Comparison of ENCODE assay signal across 28 mouse cellular contexts in the genomic region with DNA sequence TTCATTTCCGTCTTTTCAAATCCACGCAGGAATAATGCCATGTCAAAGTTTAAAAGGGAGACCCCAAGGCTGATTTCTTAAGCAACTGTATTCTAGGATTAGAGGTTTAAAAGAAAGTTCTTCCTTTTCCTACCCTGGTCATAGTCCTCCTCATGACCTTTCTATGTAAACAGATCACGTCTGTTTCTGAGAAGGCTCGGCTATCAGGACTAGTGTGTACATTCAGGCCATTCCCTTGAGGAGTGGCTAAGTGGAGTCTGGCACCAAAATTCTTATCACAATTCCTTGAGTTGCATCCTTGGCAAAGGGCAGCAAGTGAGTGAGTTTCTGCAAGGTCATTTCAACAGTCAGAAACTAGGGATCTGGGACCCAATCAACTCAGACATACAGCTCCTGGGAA. TPM values are rescaled to one million over a fixed set of nuclear protein-coding genes. Genes with fewer than 3 reads are reported as not detected.
DNase-seq lines count a peak whose midpoint lies in the region; ATAC-seq and TF ChIP-seq lines count a peak whose summit lies in the region.
"Had no signal": no experiment of that assay in that cellular context is flagged by ENCODE, and none has a peak within 500 bp of the region (broad histone marks: within the 10 kb centered on the region; RNA-seq: fewer than 3 reads in every experiment).

No protein-coding gene starts in this region.

- H3K27ac ChIP-seq in liver, embryonic 11.5 days (ENCODE audit: low read depth, low read length), result no peak overlapping the region
- H3K27ac ChIP-seq in liver, embryonic 12.5 days, result no peak overlapping the region
- no peak overlapping the region for H3K27ac ChIP-seq in intestine, embryonic 15.5 days
- H3K27ac ChIP-seq in stomach, postnatal 0 days (replicated peaks), result no peak overlapping the region
- no peak overlapping the region for H3K27ac ChIP-seq in forebrain, embryonic 10.5 days
- H3K27ac ChIP-seq: hindbrain, postnatal 0 days; kidney, embryonic 15.5 days; macrophage; neural tube, embryonic 15.5 days had no signal

- H3K36me3 ChIP-seq in liver, embryonic 11.5 days (ENCODE audit: control insufficient read depth, insufficient read depth, low read length), result no peaks in the 10 kb centered on the region
- H3K36me3 ChIP-seq in liver, embryonic 12.5 days, result no peaks in the 10 kb centered on the region
- no peaks in the 10 kb centered on the region for H3K36me3 ChIP-seq in intestine, embryonic 15.5 days
- H3K36me3 ChIP-seq in stomach, postnatal 0 days (ENCODE audit: control insufficient read depth, insufficient read depth, low read length), result no peaks in the 10 kb centered on the region
- no peaks in the 10 kb centered on the region for H3K36me3 ChIP-seq in forebrain, embryonic 10.5 days (replicated peaks)
- H3K36me3 ChIP-seq: heart, embryonic 12.5 days; kidney, embryonic 15.5 days; neural tube, embryonic 15.5 days had no signal

- DNase-seq in embryo, embryonic 10.5 days (ENCODE audit: low spot score), result peak; percentile 14
- DNase-seq in embryo, embryonic 11 days, result no peak
- no peak for DNase-seq in liver, embryonic 11.5 days (ENCODE audit: low spot score)
- peak; percentile 19 for DNase-seq in stomach, postnatal 0 days (ENCODE audit: low spot score)
- no peak for DNase-seq in forebrain, embryonic 10.5 days (ENCODE audit: extremely low spot score, low spot score)
- DNase-seq: adrenal gland, adult 2 months; adrenal gland, postnatal 36 days; cerebellum, adult 18-20 months; cerebellum, postnatal 10 days; gastrocnemius, postnatal 36 days; heart, adult 18-20 months; heart, postnatal 14 days; kidney, adult 18-20 months; kidney, postnatal 25 days; liver; lung, adult 2 months; midbrain, embryonic 14.5 days; right cerebral cortex, postnatal 25 days had no signal

- no peaks in the 10 kb centered on the region for H3K9me3 ChIP-seq in liver, embryonic 11.5 days (ENCODE audit: control insufficient read depth, low read length)
- H3K9me3 ChIP-seq in liver, embryonic 12.5 days (replicated peaks), result no peaks in the 10 kb centered on the region
- H3K9me3 ChIP-seq in intestine, embryonic 15.5 days, result no peaks in the 10 kb centered on the region
- no peaks in the 10 kb centered on the region for H3K9me3 ChIP-seq in stomach, postnatal 0 days (ENCODE audit: control insufficient read depth, low read length)
- H3K9me3 ChIP-seq in forebrain, embryonic 10.5 days, result no peaks in the 10 kb centered on the region
- H3K9me3 ChIP-seq: heart, embryonic 12.5 days; kidney, embryonic 15.5 days; neural tube, embryonic 15.5 days had no signal

- H3K4me1 ChIP-seq in liver, embryonic 11.5 days (replicated peaks; ENCODE audit: control insufficient read depth, insufficient read depth, low read length), result no peaks in the 10 kb centered on the region
- H3K4me1 ChIP-seq in liver, embryonic 12.5 days, result no peaks in the 10 kb centered on the region
- no peaks in the 10 kb centered on the region for H3K4me1 ChIP-seq in intestine, embryonic 15.5 days (replicated peaks)
- no peaks in the 10 kb centered on the region for H3K4me1 ChIP-seq in stomach, postnatal 0 days (replicated peaks; ENCODE audit: control insufficient read depth, insufficient read depth)
- peaks cover 5% of the 10 kb centered on the region; the same call in 1 of the 2 replicates for H3K4me1 ChIP-seq in forebrain, embryonic 10.5 days
- H3K4me1 ChIP-seq: kidney, embryonic 15.5 days; neural tube, embryonic 15.5 days had no signal

- ATAC-seq in liver, embryonic 11.5 days (replicated peaks; ENCODE audit: low FRiP score), result 0 out of 2 replicates have a peak, but pooled peaks have one; percentile 15
- ATAC-seq in liver, embryonic 12.5 days, result no peak
- peak; percentile 56; the same call in 1 of the 2 replicates for ATAC-seq in intestine, embryonic 15.5 days
- ATAC-seq in stomach, postnatal 0 days (ENCODE audit: low FRiP score, low TSS enrichment), result peak; percentile 94
- ATAC-seq: activated CD4-positive, CD25-positive, alpha-beta regulatory T cell, adult 4 months; forebrain, embryonic 14.5 days; hindbrain, postnatal 0 days had no signal

- H3K4me2 ChIP-seq in liver, embryonic 11.5 days, result no peak overlapping the region
- no peak overlapping the region for H3K4me2 ChIP-seq in liver, embryonic 12.5 days
- no peak overlapping the region for H3K4me2 ChIP-seq in intestine, embryonic 15.5 days (replicated peaks)
- H3K4me2 ChIP-seq in stomach, postnatal 0 days (replicated peaks; ENCODE audit: low read depth), result no peak overlapping the region
- H3K4me2 ChIP-seq: heart, embryonic 12.5 days; kidney, embryonic 15.5 days; neural tube, embryonic 15.5 days had no signal

- 53% methylated on average over 4 of the region's 4 CpGs for WGBS in liver, embryonic 11.5 days
- WGBS in liver, embryonic 12.5 days (ENCODE audit: insufficient replicate concordance), result 67% methylated on average over 4 of the region's 4 CpGs
- WGBS in intestine, embryonic 15.5 days, result 37% methylated on average over 4 of the region's 4 CpGs
- WGBS in stomach, postnatal 0 days, result 26% methylated on average over 4 of the region's 4 CpGs
- WGBS in forebrain, embryonic 10.5 days, result 81% methylated on average over 4 of the region's 4 CpGs

- TF ChIP-seq EP300 in stomach, postnatal 0 days (optimal IDR thresholded peaks at IDR 0.05), result no peak

- H3K4me3 ChIP-seq in liver, embryonic 11.5 days (ENCODE audit: low read depth, low read length), result no peak overlapping the region
- no peak overlapping the region for H3K4me3 ChIP-seq in liver, embryonic 12.5 days
- no peak overlapping the region for H3K4me3 ChIP-seq in intestine, embryonic 15.5 days (replicated peaks)
- H3K4me3 ChIP-seq in stomach, postnatal 0 days (ENCODE audit: low read depth, low read length), result no peak overlapping the region
- H3K4me3 ChIP-seq in forebrain, embryonic 10.5 days, result no peak overlapping the region
- H3K4me3 ChIP-seq: heart, embryonic 12.5 days; kidney, embryonic 15.5 days; neural tube, embryonic 15.5 days had no signal

- no peak overlapping the region for H3K9ac ChIP-seq in liver, embryonic 11.5 days (ENCODE audit: low read depth, low read length)
- no peak overlapping the region for H3K9ac ChIP-seq in liver, embryonic 12.5 days
- H3K9ac ChIP-seq in intestine, embryonic 15.5 days, result no peak overlapping the region
- no peak overlapping the region for H3K9ac ChIP-seq in stomach, postnatal 0 days (ENCODE audit: low read length)
- H3K9ac ChIP-seq: heart, embryonic 12.5 days; kidney, embryonic 15.5 days; neural tube, embryonic 15.5 days had no signal

- H3K27me3 ChIP-seq in liver, embryonic 11.5 days (replicated peaks; ENCODE audit: control insufficient read depth, insufficient read depth, low read length), result no peaks in the 10 kb centered on the region
- H3K27me3 ChIP-seq in liver, embryonic 12.5 days (replicated peaks), result no peaks in the 10 kb centered on the region
- no peaks in the 10 kb centered on the region for H3K27me3 ChIP-seq in intestine, embryonic 15.5 days (replicated peaks)
- H3K27me3 ChIP-seq in stomach, postnatal 0 days (ENCODE audit: control insufficient read depth, insufficient read depth, low read length), result no peaks in the 10 kb centered on the region
- H3K27me3 ChIP-seq in forebrain, embryonic 10.5 days (ENCODE audit: poor library complexity, severe bottlenecking), result no peaks in the 10 kb centered on the region
- H3K27me3 ChIP-seq: CH12.LX; heart, embryonic 12.5 days; kidney, embryonic 15.5 days; neural tube, embryonic 15.5 days had no signal

- TF ChIP-seq CTCF in stomach, postnatal 0 days (IDR thresholded peaks at IDR 0.05; ENCODE audit: low read depth), result no peak

RNA-seq across cellular contexts. Expression of a gene that starts 56.4 kb away (rescaled TPM):
- polyA plus RNA-seq in liver, embryonic 11.5 days (2014; fragmentation: Nextera tagmentation; extraction: Ambion mirVana), result 9.9 and 11.0 TPM in 2 replicates
- polyA plus RNA-seq in liver, embryonic 12.5 days (2016; fragmentation: Nextera tagmentation; extraction: Ambion mirVana), result 4.8 and 5.3 TPM in 2 replicates
- polyA plus RNA-seq in intestine, embryonic 15.5 days (2015; fragmentation: Nextera tagmentation; extraction: Ambion mirVana), result 3.4 and 4.3 TPM in 2 replicates
- 7.5 and 8.0 TPM in 2 replicates for polyA plus RNA-seq in stomach, postnatal 0 days (2015; fragmentation: Nextera tagmentation; extraction: Ambion mirVana)
- polyA plus RNA-seq in forebrain, embryonic 10.5 days (2016; fragmentation: Nextera tagmentation; extraction: Ambion mirVana), result 9.1 and 10.5 TPM in 2 replicates
- polyA plus RNA-seq: activated CD4-positive, CD25-positive, alpha-beta regulatory T cell, adult 4 months; macrophage had no signal

Comparison
In these comparisons a context has a peak if more than half of its experiments do, and no peak if none do; other contexts are left out.
1. DNase-seq: peak in embryo, embryonic 10.5 days (single experiment) and stomach, postnatal 0 days (single experiment); none in embryo, embryonic 11 days (single experiment), liver, embryonic 11.5 days (single experiment) and forebrain, embryonic 10.5 days (single experiment).